Mouse (Mus musculus): ENCODE results near the gene Rara. TPM values are rescaled to one million over a fixed set of nuclear protein-coding genes. Genes with fewer than 3 reads are reported as not detected.

Gene Rara
- polyA plus RNA-seq, 1 experiment: not detected

GRCm38 (mm10) chr11:99022384-99022933 lies 94.8 kb downstream of the Rara start:
- H3K4me3 ChIP-seq (ENCODE audit: insufficient read depth, low read depth, low read length): no peak overlapping the region
- peaks cover 10% of the 10 kb centered on the region for H3K4me1 ChIP-seq (ENCODE audit: control insufficient read depth, insufficient read depth, low read length)
- no peak overlapping the region for H3K27ac ChIP-seq (ENCODE audit: insufficient read depth, low read depth, low read length)
- TF ChIP-seq CTCF (IDR thresholded peaks at IDR 0.05; ENCODE audit: insufficient read depth, low read depth, low read length): no peak
- 81% methylated on average over 5 of the region's 5 CpGs for WGBS

GRCm38 (mm10) chr11:99023094-99023493 lies 95.5 kb downstream of the Rara start:
- TF ChIP-seq CTCF (IDR thresholded peaks at IDR 0.05; ENCODE audit: insufficient read depth, low read depth, low read length) (no peak), POLR2A (IDR thresholded peaks at IDR 0.05; ENCODE audit: insufficient read depth, low read depth, low read length) (no peak)
- H3K4me3 ChIP-seq (ENCODE audit: insufficient read depth, low read depth, low read length): no peak overlapping the region
- no peak overlapping the region for H3K27ac ChIP-seq (ENCODE audit: insufficient read depth, low read depth, low read length)
- peaks cover 10% of the 10 kb centered on the region for H3K4me1 ChIP-seq (ENCODE audit: control insufficient read depth, insufficient read depth, low read length)
- 7% methylated on average over 4 of the region's 4 CpGs for WGBS

- H3K4me1 ChIP-seq (ENCODE audit: control insufficient read depth, insufficient read depth, low read length): peaks cover 10% of the 10 kb centered on the region
- no peak within 1 kb of the TSS; the same call in 1 of the 2 replicates for H3K27ac ChIP-seq (ENCODE audit: insufficient read depth, low read depth, low read length)
- TF ChIP-seq CTCF (IDR thresholded peaks at IDR 0.05; ENCODE audit: insufficient read depth, low read depth, low read length) (no peak), POLR2A (IDR thresholded peaks at IDR 0.05; ENCODE audit: insufficient read depth, low read depth, low read length) (0 out of 2 replicates have a peak, but pooled peaks have one; percentile 27)
- peak within 1 kb of the TSS; percentile 82 for H3K4me3 ChIP-seq (ENCODE audit: insufficient read depth, low read depth, low read length)
- under 1% methylated on average over 54 of the region's 54 CpGs for WGBS
These were observed 96.2 kb downstream of the Rara start, which contains the start of gene Top2a for GRCm38 (mm10) chr11:99023500-99024467. Gene Top2a, minus strand, starts transcription at chr11:99024189.

Other genes with a start within 250 kb of the Rara start
- not detected in 2 replicates for gene Psmd3, start 245.3 kb upstream of the Rara start, polyA plus RNA-seq (2012; ENCODE audit: insufficient read depth, insufficient read length, low replicate concordance, missing spikeins)
- not detected in 2 replicates for gene Csf3, start 226.6 kb upstream of the Rara start, polyA plus RNA-seq (2012; ENCODE audit: insufficient read depth, insufficient read length, low replicate concordance, missing spikeins)
- gene Med24, start 198.4 kb upstream of the Rara start, polyA plus RNA-seq (2012; ENCODE audit: insufficient read depth, insufficient read length, low replicate concordance, missing spikeins): not detected in 2 replicates
- 251 and 495 TPM in 2 replicates for gene Thra, start 187.2 kb upstream of the Rara start, polyA plus RNA-seq (2012; ENCODE audit: insufficient read depth, insufficient read length, low replicate concordance, missing spikeins)
- gene Nr1d1, start 152.5 kb upstream of the Rara start, polyA plus RNA-seq (2012; ENCODE audit: insufficient read depth, insufficient read length, low replicate concordance, missing spikeins): not detected in 2 replicates
- 206 and 252 TPM in 2 replicates for gene Msl1, start 132.3 kb upstream of the Rara start, polyA plus RNA-seq (2012; ENCODE audit: insufficient read depth, insufficient read length, low replicate concordance, missing spikeins)
- gene Casc3, start 122.9 kb upstream of the Rara start, polyA plus RNA-seq (2012; ENCODE audit: insufficient read depth, insufficient read length, low replicate concordance, missing spikeins): not detected in 2 replicates
- 182 TPM in 1 of 2 replicates, not detected in the other for gene Rapgefl1, start 91.0 kb upstream of the Rara start, polyA plus RNA-seq (2012; ENCODE audit: insufficient read depth, insufficient read length, low replicate concordance, missing spikeins)
- gene Wipf2, start 64.2 kb upstream of the Rara start, polyA plus RNA-seq (2012; ENCODE audit: insufficient read depth, insufficient read length, low replicate concordance, missing spikeins): not detected in 2 replicates
- gene Cdc6, start 20.0 kb upstream of the Rara start, polyA plus RNA-seq (2012; ENCODE audit: insufficient read depth, insufficient read length, low replicate concordance, missing spikeins): not detected in 2 replicates
- gene Gjd3, start 55.2 kb downstream of the Rara start, polyA plus RNA-seq (2012; ENCODE audit: insufficient read depth, insufficient read length, low replicate concordance, missing spikeins): not detected in 2 replicates
- 288 TPM in 1 of 2 replicates, not detected in the other for gene Top2a, start 96.4 kb downstream of the Rara start, polyA plus RNA-seq (2012; ENCODE audit: insufficient read depth, insufficient read length, low replicate concordance, missing spikeins)
- not detected in 2 replicates for gene Igfbp4, start 113.4 kb downstream of the Rara start, polyA plus RNA-seq (2012; ENCODE audit: insufficient read depth, insufficient read length, low replicate concordance, missing spikeins)
- not detected in 2 replicates for gene Tns4, start 161.5 kb downstream of the Rara start, polyA plus RNA-seq (2012; ENCODE audit: insufficient read depth, insufficient read length, low replicate concordance, missing spikeins)
- gene Ccr7, start 227.3 kb downstream of the Rara start, polyA plus RNA-seq (2012; ENCODE audit: insufficient read depth, insufficient read length, low replicate concordance, missing spikeins): not detected in 2 replicates